Mouse (Mus musculus) C2C12 (cell line): ENCODE results near the gene Scarf2.

Experiments used
- CEBPB ChIP-seq: IDR thresholded peaks from one replicate; pipeline ENCODE4 v1.6.1; 2011; ENCODE audit warnings: low read depth, mild to moderate bottlenecking, control low read depth, moderate library complexity
- CTCF ChIP-seq: IDR thresholded peaks from one replicate; pipeline ENCODE4 v1.5.1; 2011; ENCODE audit not compliant: control insufficient read depth, insufficient read depth, insufficient read length
- MAX ChIP-seq: IDR thresholded peaks from one replicate; pipeline ENCODE4 v1.6.1; 2011; ENCODE audit warnings: mild to moderate bottlenecking, control low read depth
- MYOD1 ChIP-seq: IDR thresholded peaks from one replicate; pipeline ENCODE4 v1.6.1; 2011; ENCODE audit warnings: low read depth; ENCODE audit not compliant: control insufficient read depth, insufficient read length
- MYOG ChIP-seq: IDR thresholded peaks from one replicate; pipeline ENCODE4 v1.6.1; 2011; ENCODE audit not compliant: control insufficient read depth, insufficient read length; ENCODE audit errors: extremely low read depth

GRCm38 (mm10) chr16:17838051-17838450 lies 41.0 kb downstream of the Scarf2 start, which contains the start of gene Car15:
- TF ChIP-seq CTCF (no peak), MYOD1 (no peak), MYOG (no peak), CEBPB (no peak), MAX (no peak)
